14 mouse cellular contexts compared by ENCODE assay signal in genomic region chr11:61626509-61626908, GRCm38 (mm10). TPM values are rescaled to one million over a fixed set of nuclear protein-coding genes. Genes with fewer than 3 reads are reported as not detected.
"Had no signal": no experiment of that assay in that cellular context is flagged by ENCODE, and none has a peak within 500 bp of the region (broad histone marks: within the 10 kb centered on the region; RNA-seq: fewer than 3 reads in every experiment).

No protein-coding gene starts in this region.

- ATAC-seq: midbrain, embryonic 15.5 days had no signal

- H3K27me3 ChIP-seq: limb, embryonic 13.5 days; midbrain, embryonic 15.5 days; neural tube, embryonic 12.5 days had no signal

- H3K4me3 ChIP-seq: limb, embryonic 13.5 days; megakaryocyte, embryonic 14.5 days; midbrain, embryonic 15.5 days; neural tube, embryonic 12.5 days had no signal

- H3K36me3 ChIP-seq: limb, embryonic 13.5 days; midbrain, embryonic 15.5 days; neural tube, embryonic 12.5 days had no signal

- DNase-seq: kidney, postnatal 36 days; left cerebral cortex, postnatal 4 days; lung, embryonic 14.5 days; lung, postnatal 10 days; right cerebral cortex, postnatal 25 days; thymus, postnatal 36 days had no signal

- H3K9ac ChIP-seq: limb, embryonic 13.5 days; lung, embryonic 14.5 days; midbrain, embryonic 15.5 days; neural tube, embryonic 12.5 days had no signal

- H3K9me3 ChIP-seq: midbrain, embryonic 15.5 days; neural tube, embryonic 12.5 days had no signal

- H3K4me1 ChIP-seq: limb, embryonic 13.5 days; megakaryocyte, embryonic 14.5 days; midbrain, embryonic 15.5 days; neural tube, embryonic 12.5 days had no signal

- H3K27ac ChIP-seq: kidney, postnatal 0 days; limb, embryonic 13.5 days; macrophage; midbrain, embryonic 15.5 days; neural tube, embryonic 12.5 days had no signal

- H3K4me2 ChIP-seq: limb, embryonic 13.5 days; lung, embryonic 14.5 days; midbrain, embryonic 11.5 days; midbrain, embryonic 15.5 days; neural tube, embryonic 12.5 days had no signal

RNA-seq across cellular contexts. Expression of gene Epn2, which starts 47.0 kb away (rescaled TPM):
- total RNA-seq: monocyte, adult 5-6 weeks had no signal

RNA-seq across cellular contexts. Expression of gene Fam83g, which starts 57.4 kb away (rescaled TPM):
- total RNA-seq: monocyte, adult 5-6 weeks had no signal
- polyA plus RNA-seq: macrophage had no signal
